Mouse (Mus musculus) heart, postnatal 10 days (tissue): Measurements from ENCODE around the gene Cntnap2. TPM values are rescaled to one million over a fixed set of nuclear protein-coding genes. Genes with fewer than 3 reads are reported as not detected.

Experiments
- DNase-seq, 2 experiments: peaks; one replicate each; pipeline ENCODE4 v3.0.0; 2021
- intact Hi-C: fragments of 180-260 bp; cut with DNase I; formaldehyde crosslinking; loops from one replicate; pipeline ENCODE4 v1.15.1; 2025
- total RNA-seq, 2 experiments: library from RNA; stranded (reverse); gene quantifications; 2 replicates each; pipeline ENCODE4 v1.2.3; 2021

Gene Cntnap2
- total RNA-seq, 2 experiments from 2014 or later, result 0.12 TPM; not detected in 1

- DNase-seq, result peak; percentile 2 to 50
- intact Hi-C loops, result loop anchor here (1.0 to 10.0 kb wide), 2 partner anchors 711 to 1637 kb away; no protein-coding TSS in a partner anchor
These were observed 264.3 kb downstream of the Cntnap2 start for GRCm38 (mm10) chr6:45323505-45323904.

- no peak for DNase-seq
- intact Hi-C loops, result loop anchor here (10.0 kb wide), 1 partner anchor 707 kb away; no protein-coding TSS in a partner anchor
These were observed 268.9 kb downstream of the Cntnap2 start for GRCm38 (mm10) chr6:45327952-45328485.

GRCm38 (mm10) chr6:45345396-45345795, 286.2 kb downstream of the Cntnap2 start:
- DNase-seq, result no peak
- intact Hi-C loops, result no loop called here

GRCm38 (mm10) chr6:45345953-45346352, 286.8 kb downstream of the Cntnap2 start:
- intact Hi-C loops, result no loop called here
- DNase-seq, result no peak

- no peak for DNase-seq
- intact Hi-C loops, result no loop called here
These were observed 307.3 kb downstream of the Cntnap2 start for GRCm38 (mm10) chr6:45366442-45366841.

GRCm38 (mm10) chr6:45381126-45381525, 322.0 kb downstream of the Cntnap2 start:
- no peak for DNase-seq
- intact Hi-C loops, result no loop called here

GRCm38 (mm10) chr6:45389034-45389433, 329.9 kb downstream of the Cntnap2 start:
- intact Hi-C loops, result no loop called here

GRCm38 (mm10) chr6:45413629-45414028, 354.5 kb downstream of the Cntnap2 start:
- no peak for DNase-seq
- intact Hi-C loops, result no loop called here

More at GRCm38 (mm10) chr6:45389034-45389433, 329.9 kb downstream of the Cntnap2 start:
- DNase-seq, result no peak

- intact Hi-C loops, result no loop called here
- no peak for DNase-seq
These were observed 396.3 kb downstream of the Cntnap2 start for GRCm38 (mm10) chr6:45455424-45455823.

- intact Hi-C loops, result no loop called here
- DNase-seq, result no peak
These were observed 459.1 kb downstream of the Cntnap2 start for GRCm38 (mm10) chr6:45518221-45518620.

GRCm38 (mm10) chr6:45536999-45537398, 477.8 kb downstream of the Cntnap2 start:
- no peak for DNase-seq
- intact Hi-C loops, result no loop called here

GRCm38 (mm10) chr6:45544319-45544875, 485.2 kb downstream of the Cntnap2 start:
- intact Hi-C loops, result no loop called here
- DNase-seq, result no peak

- no peak for DNase-seq
- intact Hi-C loops, result no loop called here
These were observed 500.6 kb downstream of the Cntnap2 start for GRCm38 (mm10) chr6:45559724-45560123.

GRCm38 (mm10) chr6:45584467-45585094, 525.4 kb downstream of the Cntnap2 start:
- peak; percentile 0 to 15 for DNase-seq

GRCm38 (mm10) chr6:45589084-45589483, 529.9 kb downstream of the Cntnap2 start:
- no peak for DNase-seq
- intact Hi-C loops, result no loop called here

More at GRCm38 (mm10) chr6:45584467-45585094, 525.4 kb downstream of the Cntnap2 start:
- intact Hi-C loops, result no loop called here

GRCm38 (mm10) chr6:45647017-45647416, 587.9 kb downstream of the Cntnap2 start:
- intact Hi-C loops, result no loop called here

GRCm38 (mm10) chr6:45648419-45648818, 589.3 kb downstream of the Cntnap2 start:
- intact Hi-C loops, result no loop called here

More at GRCm38 (mm10) chr6:45647017-45647416, 587.9 kb downstream of the Cntnap2 start:
- DNase-seq, result no peak

GRCm38 (mm10) chr6:45700287-45700686, 641.1 kb downstream of the Cntnap2 start:
- DNase-seq, result no peak
- intact Hi-C loops, result no loop called here

More at GRCm38 (mm10) chr6:45648419-45648818, 589.3 kb downstream of the Cntnap2 start:
- no peak for DNase-seq

GRCm38 (mm10) chr6:45791612-45792011, 732.5 kb downstream of the Cntnap2 start:
- peak in 1 of 2 experiments; percentile 9 for DNase-seq
- intact Hi-C loops, result no loop called here

GRCm38 (mm10) chr6:45841626-45842341, 782.6 kb downstream of the Cntnap2 start:
- intact Hi-C loops, result no loop called here
- no peak for DNase-seq

GRCm38 (mm10) chr6:45843736-45844135, 784.6 kb downstream of the Cntnap2 start:
- DNase-seq, result no peak

More at GRCm38 (mm10) chr6:45843736-45844135, 784.6 kb downstream of the Cntnap2 start:
- intact Hi-C loops, result no loop called here
